Mouse (Mus musculus): ENCODE data around the gene Sh3pxd2a. TPM values are rescaled to one million over a fixed set of nuclear protein-coding genes. Genes with fewer than 3 reads are reported as not detected.
A peak's percentile ranks its signal among the peaks of the same experiment; 100 is the strongest.

Gene Sh3pxd2a
- polyA plus RNA-seq, 1 experiment = 47.6 TPM

DNA sequence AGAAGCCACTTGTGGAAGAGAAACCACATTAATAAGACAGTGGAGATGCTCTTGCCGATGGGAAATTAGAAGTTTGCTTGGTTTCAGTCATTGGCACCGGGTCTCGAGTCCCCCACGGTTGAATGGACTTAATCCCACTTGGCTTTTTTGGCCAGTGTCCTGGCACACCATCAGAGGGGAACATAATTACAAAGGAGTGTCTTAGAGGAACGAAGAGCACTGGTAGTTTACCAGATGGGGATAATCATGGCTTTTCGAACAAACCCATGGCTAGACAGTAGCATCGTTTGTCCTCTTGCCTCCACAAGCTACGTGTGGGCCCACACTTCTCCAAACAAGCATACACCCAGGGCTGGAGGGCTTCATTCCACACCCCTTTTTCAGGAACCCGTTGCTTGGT, 33.1 kb upstream of the Sh3pxd2a start:
- Histone ChIP-seq H3K27me3 (ENCODE audit: control insufficient read depth, insufficient read depth, low read length, poor library complexity, severe bottlenecking) (no peaks in the 10 kb centered on the region), H3K27ac (ENCODE audit: insufficient read depth, low read length) (no peak overlapping the region), H3K4me3 (ENCODE audit: low read depth, low read length) (no peak overlapping the region), H3K4me1 (ENCODE audit: control insufficient read depth, insufficient read depth, low read length) (no peaks in the 10 kb centered on the region), H3K9ac (ENCODE audit: low read depth, poor library complexity, severe bottlenecking) (no peak overlapping the region), H3K9me3 (replicated peaks; ENCODE audit: control insufficient read depth, insufficient read depth, low read length, poor library complexity, severe bottlenecking) (no peaks in the 10 kb centered on the region), H3K36me3 (ENCODE audit: control insufficient read depth, insufficient read depth, low read length, poor library complexity, severe bottlenecking) (no peaks in the 10 kb centered on the region)
- TF ChIP-seq EP300 (IDR thresholded peaks at IDR 0.05; ENCODE audit: insufficient read depth, low read depth, low read length) (no peak), CTCF (IDR thresholded peaks at IDR 0.05; ENCODE audit: low read depth, low read length) (no peak), POLR2A (IDR thresholded peaks at IDR 0.05; ENCODE audit: insufficient read depth, low read length) (no peak)

DNA sequence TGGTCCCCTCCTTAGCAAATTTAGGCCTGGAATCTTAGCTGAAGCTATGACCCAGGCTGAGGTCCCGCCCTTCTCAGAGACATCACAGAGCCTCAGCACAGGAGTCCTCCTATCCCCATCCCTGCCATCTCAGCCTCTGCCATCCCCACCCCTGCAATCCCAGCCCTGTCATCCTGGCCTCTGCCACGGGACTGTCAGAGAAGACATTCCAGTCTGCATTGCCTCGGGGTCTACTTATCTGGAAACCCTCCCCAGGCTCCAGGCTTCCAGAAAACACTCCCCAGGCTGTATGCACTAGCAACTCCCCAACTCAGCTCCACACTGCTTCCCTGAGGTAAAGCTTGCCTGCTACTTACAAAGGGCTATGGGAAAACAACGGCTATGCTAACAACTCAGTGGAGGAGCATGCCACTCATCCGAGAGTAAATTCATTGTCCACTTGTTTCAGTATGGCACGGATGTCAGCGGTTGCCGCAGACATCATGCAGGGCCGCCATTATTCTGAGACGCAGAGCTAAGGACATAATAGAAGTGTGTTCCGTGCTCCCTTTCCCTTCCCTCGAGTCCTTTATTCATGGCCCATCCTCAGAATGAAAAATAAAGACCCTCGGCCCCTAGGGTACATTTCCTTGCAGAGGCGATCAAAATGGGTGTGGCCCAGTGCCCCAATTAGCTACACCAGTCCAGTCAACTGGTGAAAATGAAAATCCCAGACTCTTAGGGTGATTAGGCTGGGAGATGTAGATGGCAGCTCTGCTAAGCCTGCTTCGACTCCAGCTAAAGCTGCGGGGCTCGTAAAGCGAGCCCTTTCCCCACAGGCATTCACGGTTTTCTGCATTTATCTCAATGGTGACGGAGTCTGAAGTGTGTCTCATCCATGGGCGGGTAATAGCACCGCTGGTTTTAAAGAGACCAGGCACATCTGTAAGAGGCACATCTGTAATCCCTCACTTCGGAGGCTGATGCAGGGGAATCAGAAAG, 29.1 kb upstream of the Sh3pxd2a start:
- no peaks in the 10 kb centered on the region for H3K27me3 ChIP-seq (ENCODE audit: control insufficient read depth, insufficient read depth, low read length, poor library complexity, severe bottlenecking)
- H3K9ac ChIP-seq (ENCODE audit: low read depth, poor library complexity, severe bottlenecking) = no peak overlapping the region
- peak overlapping the region; percentile 14; the same call in 1 of the 2 replicates for H3K27ac ChIP-seq (ENCODE audit: insufficient read depth, low read length)
- H3K9me3 ChIP-seq (replicated peaks; ENCODE audit: control insufficient read depth, insufficient read depth, low read length, poor library complexity, severe bottlenecking) = no peaks in the 10 kb centered on the region
- no peaks in the 10 kb centered on the region for H3K4me1 ChIP-seq (ENCODE audit: control insufficient read depth, insufficient read depth, low read length)
- H3K36me3 ChIP-seq (ENCODE audit: control insufficient read depth, insufficient read depth, low read length, poor library complexity, severe bottlenecking) = no peaks in the 10 kb centered on the region
- H3K4me3 ChIP-seq (ENCODE audit: low read depth, low read length) = no peak overlapping the region
- TF ChIP-seq EP300 (IDR thresholded peaks at IDR 0.05; ENCODE audit: insufficient read depth, low read depth, low read length) (no peak), CTCF (IDR thresholded peaks at IDR 0.05; ENCODE audit: low read depth, low read length) (no peak), POLR2A (IDR thresholded peaks at IDR 0.05; ENCODE audit: insufficient read depth, low read length) (no peak)

DNA sequence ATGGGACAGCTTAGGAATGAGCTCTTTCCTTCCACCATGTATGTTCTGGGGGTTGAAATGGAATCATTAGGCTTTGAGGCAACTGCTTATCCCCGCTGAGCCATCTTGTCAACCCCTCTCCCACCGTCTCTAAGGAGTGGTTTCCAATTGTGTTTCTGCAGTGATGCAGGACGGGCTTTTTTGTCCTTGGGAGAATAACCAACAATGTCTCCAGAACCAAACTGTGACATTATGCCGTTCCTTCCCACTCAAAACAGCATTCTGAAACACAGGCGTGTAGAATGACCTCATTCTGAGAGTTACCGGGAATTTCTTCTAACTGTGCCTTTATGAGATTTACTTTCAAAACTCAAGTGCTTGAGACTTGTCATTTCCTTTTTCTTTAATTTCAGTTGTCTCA, 28.2 kb upstream of the Sh3pxd2a start:
- peak overlapping the region; percentile 26 for H3K27ac ChIP-seq (ENCODE audit: insufficient read depth, low read length)
- H3K4me1 ChIP-seq (ENCODE audit: control insufficient read depth, insufficient read depth, low read length) = no peaks in the 10 kb centered on the region
- no peaks in the 10 kb centered on the region for H3K27me3 ChIP-seq (ENCODE audit: control insufficient read depth, insufficient read depth, low read length, poor library complexity, severe bottlenecking)
- no peak for TF ChIP-seq POLR2A (IDR thresholded peaks at IDR 0.05; ENCODE audit: insufficient read depth, low read length)
- no peak for TF ChIP-seq CTCF (IDR thresholded peaks at IDR 0.05; ENCODE audit: low read depth, low read length)
- TF ChIP-seq EP300 (IDR thresholded peaks at IDR 0.05; ENCODE audit: insufficient read depth, low read depth, low read length) = no peak
- no peak overlapping the region for H3K9ac ChIP-seq (ENCODE audit: low read depth, poor library complexity, severe bottlenecking)
- H3K36me3 ChIP-seq (ENCODE audit: control insufficient read depth, insufficient read depth, low read length, poor library complexity, severe bottlenecking) = no peaks in the 10 kb centered on the region
- H3K9me3 ChIP-seq (replicated peaks; ENCODE audit: control insufficient read depth, insufficient read depth, low read length, poor library complexity, severe bottlenecking) = no peaks in the 10 kb centered on the region
- no peak overlapping the region for H3K4me3 ChIP-seq (ENCODE audit: low read depth, low read length)

GRCm38 (mm10) chr19:47491853-47492252, 27.7 kb upstream of the Sh3pxd2a start:
- TF ChIP-seq CTCF (IDR thresholded peaks at IDR 0.05; ENCODE audit: low read depth, low read length) = no peak
- peak; percentile 83 for TF ChIP-seq EP300 (IDR thresholded peaks at IDR 0.05; ENCODE audit: insufficient read depth, low read depth, low read length)
- Histone ChIP-seq H3K4me1 (ENCODE audit: control insufficient read depth, insufficient read depth, low read length) (no peaks in the 10 kb centered on the region), H3K9ac (ENCODE audit: low read depth, poor library complexity, severe bottlenecking) (no peak overlapping the region), H3K36me3 (ENCODE audit: control insufficient read depth, insufficient read depth, low read length, poor library complexity, severe bottlenecking) (no peaks in the 10 kb centered on the region), H3K27me3 (ENCODE audit: control insufficient read depth, insufficient read depth, low read length, poor library complexity, severe bottlenecking) (no peaks in the 10 kb centered on the region), H3K4me3 (ENCODE audit: low read depth, low read length) (no peak overlapping the region), H3K27ac (ENCODE audit: insufficient read depth, low read length) (peak overlapping the region; percentile 26; the same call in 1 of the 2 replicates), H3K9me3 (replicated peaks; ENCODE audit: control insufficient read depth, insufficient read depth, low read length, poor library complexity, severe bottlenecking) (no peaks in the 10 kb centered on the region)

DNA sequence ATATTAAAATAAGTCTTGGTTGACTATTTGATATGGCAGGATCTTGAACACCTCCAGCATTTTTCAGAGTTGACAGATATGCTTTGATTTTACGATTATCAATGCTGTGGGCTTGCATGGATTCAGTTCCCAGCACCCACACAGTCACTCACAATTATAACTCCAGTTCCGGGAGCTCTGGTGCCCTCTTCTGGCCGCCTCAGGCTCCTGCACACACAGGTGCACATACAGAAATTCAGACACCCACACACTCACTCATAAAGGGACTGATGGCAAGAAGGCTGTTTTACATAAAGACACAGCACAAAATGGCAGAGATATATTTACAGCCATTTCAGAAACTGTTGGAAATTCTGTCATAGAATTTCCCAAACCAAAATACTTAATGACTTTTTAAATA, 25.0 kb upstream of the Sh3pxd2a start:
- TF ChIP-seq POLR2A (IDR thresholded peaks at IDR 0.05; ENCODE audit: insufficient read depth, low read length) (no peak), CTCF (IDR thresholded peaks at IDR 0.05; ENCODE audit: low read depth, low read length) (peak; percentile 26), EP300 (IDR thresholded peaks at IDR 0.05; ENCODE audit: insufficient read depth, low read depth, low read length) (no peak)
- Histone ChIP-seq H3K4me3 (ENCODE audit: low read depth, low read length) (no peak overlapping the region), H3K27ac (ENCODE audit: insufficient read depth, low read length) (no peak overlapping the region), H3K36me3 (ENCODE audit: control insufficient read depth, insufficient read depth, low read length, poor library complexity, severe bottlenecking) (no peaks in the 10 kb centered on the region), H3K9me3 (replicated peaks; ENCODE audit: control insufficient read depth, insufficient read depth, low read length, poor library complexity, severe bottlenecking) (no peaks in the 10 kb centered on the region), H3K4me1 (ENCODE audit: control insufficient read depth, insufficient read depth, low read length) (no peaks in the 10 kb centered on the region), H3K9ac (ENCODE audit: low read depth, poor library complexity, severe bottlenecking) (no peak overlapping the region), H3K27me3 (ENCODE audit: control insufficient read depth, insufficient read depth, low read length, poor library complexity, severe bottlenecking) (no peaks in the 10 kb centered on the region)

GRCm38 (mm10) chr19:47488250-47488649, 24.0 kb upstream of the Sh3pxd2a start:
- TF ChIP-seq POLR2A (IDR thresholded peaks at IDR 0.05; ENCODE audit: insufficient read depth, low read length) (no peak), CTCF (IDR thresholded peaks at IDR 0.05; ENCODE audit: low read depth, low read length) (peak; percentile 65), EP300 (IDR thresholded peaks at IDR 0.05; ENCODE audit: insufficient read depth, low read depth, low read length) (no peak)
- Histone ChIP-seq H3K4me1 (ENCODE audit: control insufficient read depth, insufficient read depth, low read length) (no peaks in the 10 kb centered on the region), H3K9ac (ENCODE audit: low read depth, poor library complexity, severe bottlenecking) (no peak overlapping the region), H3K36me3 (ENCODE audit: control insufficient read depth, insufficient read depth, low read length, poor library complexity, severe bottlenecking) (no peaks in the 10 kb centered on the region), H3K27ac (ENCODE audit: insufficient read depth, low read length) (no peak overlapping the region), H3K27me3 (ENCODE audit: control insufficient read depth, insufficient read depth, low read length, poor library complexity, severe bottlenecking) (no peaks in the 10 kb centered on the region), H3K4me3 (ENCODE audit: low read depth, low read length) (no peak overlapping the region), H3K9me3 (replicated peaks; ENCODE audit: control insufficient read depth, insufficient read depth, low read length, poor library complexity, severe bottlenecking) (no peaks in the 10 kb centered on the region)
